Mouse (Mus musculus) midbrain, embryonic 10.5 days (tissue): Measurements from ENCODE around the gene Prkab2. TPM values are rescaled to one million over a fixed set of nuclear protein-coding genes. Genes with fewer than 3 reads are reported as not detected.

Experiments used
- DNase-seq: peaks from one replicate; pipeline ENCODE4 v3.0.0-alpha.2; 2017; ENCODE audit warnings: low spot score
- H3K27ac ChIP-seq: fragments of 300-500 bp; sonication (generic); replicated peaks from 2 replicates; pipeline ENCODE4 v1.5.1; 2016; ENCODE audit warnings: mild to moderate bottlenecking
- H3K27me3 ChIP-seq: fragments of 300-500 bp; sonication (generic); 2 replicates; pipeline ENCODE4 v1.6.1; 2016; ENCODE audit warnings: low read depth, mild to moderate bottlenecking; ENCODE audit not compliant: poor library complexity, severe bottlenecking
- H3K36me3 ChIP-seq: fragments of 300-500 bp; sonication (generic); 2 replicates; pipeline ENCODE4 v1.6.1; 2016; ENCODE audit warnings: mild to moderate bottlenecking, moderate library complexity
- H3K4me1 ChIP-seq: fragments of 300-500 bp; sonication (generic); 2 replicates; pipeline ENCODE4 v1.6.1; 2016
- H3K4me3 ChIP-seq: fragments of 300-500 bp; sonication (generic); 2 replicates; pipeline ENCODE4 v1.5.1; 2016; ENCODE audit warnings: mild to moderate bottlenecking, moderate library complexity
- H3K9me3 ChIP-seq: fragments of 300-500 bp; sonication (generic); replicated peaks from 2 replicates; pipeline ENCODE4 v1.6.1; 2016; ENCODE audit warnings: mild to moderate bottlenecking
- WGBS: fragments of 180-500 bp; shearing (Covaris S2); methylation state at CpG from one replicate; pipeline ENCODE4 v1.1.7; 2016; 5-methylcytosine and 5-hydroxymethylcytosine counted together
- polyA plus RNA-seq: library from polyadenylated mRNA; unstranded; fragments of >200 nt; fragmentation: Nextera tagmentation; extraction: Ambion mirVana; gene quantifications from 2 replicates; pipeline ENCODE4 v1.2.1, GENCODE M21; 2016

Gene Prkab2
- polyA plus RNA-seq = 7.0 and 8.4 TPM in 2 replicates

DNA sequence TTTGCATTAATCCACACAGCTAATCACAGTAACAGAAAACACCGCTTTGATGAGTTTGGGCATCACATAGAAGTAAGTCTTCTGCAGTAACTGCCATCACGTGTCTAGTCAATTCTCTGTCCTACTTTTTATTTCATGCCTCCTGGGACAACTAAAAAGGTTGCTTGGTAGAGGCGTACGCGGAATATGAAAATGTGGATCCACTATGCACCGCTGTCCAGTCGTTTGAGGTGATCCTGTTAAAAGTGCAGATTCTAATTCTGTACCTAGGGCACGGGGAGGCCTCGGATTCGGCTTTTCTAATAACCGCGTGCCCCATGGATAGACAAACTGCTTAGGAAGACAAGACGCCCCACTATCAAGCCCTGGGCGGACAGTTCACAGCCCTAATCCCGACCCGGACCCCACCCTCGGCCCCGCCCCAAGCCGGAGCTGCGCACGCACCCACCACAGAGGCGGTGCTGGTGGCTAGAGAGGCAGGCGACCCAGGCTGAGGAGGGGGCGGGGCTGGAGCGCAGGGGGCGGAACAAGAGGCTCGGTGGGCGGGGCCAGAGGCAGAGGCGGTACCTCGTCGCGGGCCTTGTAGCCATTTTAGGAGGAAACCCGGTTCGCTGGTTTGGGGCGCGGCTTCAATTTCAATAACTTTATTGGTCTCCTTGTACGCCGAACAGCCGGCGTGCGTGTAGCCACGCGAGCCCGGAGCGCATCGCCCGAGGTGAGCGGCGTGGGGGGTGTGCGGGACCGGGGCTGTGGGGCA is at the start of gene Prkab2:
Prkab2 (plus strand) TSS at position 539 of the 757 bp plus-strand sequence.
- no peaks in the 10 kb centered on the region for H3K27me3 ChIP-seq
- peaks cover 8% of the 10 kb centered on the region for H3K36me3 ChIP-seq
- H3K27ac ChIP-seq = peak within 1 kb of the TSS; percentile 92
- DNase-seq = peak; percentile 100
- peak within 1 kb of the TSS; percentile 92 for H3K4me3 ChIP-seq
- no peaks in the 10 kb centered on the region for H3K9me3 ChIP-seq
- WGBS = 2% methylated on average over 49 of the region's 51 CpGs
- peaks cover 17% of the 10 kb centered on the region for H3K4me1 ChIP-seq

DNA sequence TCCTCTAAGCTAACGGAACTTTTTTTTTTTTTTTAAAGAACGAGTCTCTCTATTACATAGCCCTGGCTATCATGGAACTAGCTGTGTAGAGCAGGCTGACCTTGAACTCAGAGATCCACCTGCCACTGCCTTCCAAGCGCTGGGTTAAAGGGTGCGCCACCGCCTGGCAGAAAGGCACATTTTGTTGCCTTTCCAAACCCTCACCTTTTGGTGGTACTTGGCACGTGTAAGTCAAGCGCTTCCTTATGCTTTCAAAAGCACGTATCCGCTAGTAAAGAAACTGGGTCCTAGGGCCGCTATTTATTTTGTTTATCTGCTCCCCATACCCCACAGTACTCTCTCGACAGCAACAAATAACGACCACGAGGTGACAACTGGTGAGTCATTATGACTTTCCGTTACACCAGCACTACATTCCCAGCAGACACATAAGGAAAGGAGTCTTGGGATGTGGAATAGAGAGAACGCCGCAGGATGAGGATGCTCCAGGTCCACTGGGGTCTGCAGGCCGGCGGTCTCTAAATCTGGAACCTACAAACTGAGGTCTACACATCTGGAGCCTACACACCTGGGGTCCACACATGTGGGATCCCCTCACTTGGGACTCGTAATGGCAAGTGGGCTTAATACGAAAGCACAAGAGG is 48.7 kb upstream of the Prkab2 start:
- H3K27ac ChIP-seq = peak overlapping the region; percentile 99
- DNase-seq = no peak
- peaks cover 14% of the 10 kb centered on the region; the same call in 1 of the 2 replicates for H3K4me1 ChIP-seq
- peak overlapping the region; percentile 90 for H3K4me3 ChIP-seq
- H3K9me3 ChIP-seq = no peaks in the 10 kb centered on the region
- H3K36me3 ChIP-seq = no peaks in the 10 kb centered on the region
- WGBS = 5% methylated on average over 20 of the region's 20 CpGs
- H3K27me3 ChIP-seq = no peaks in the 10 kb centered on the region; the same call in 1 of the 2 replicates

DNA sequence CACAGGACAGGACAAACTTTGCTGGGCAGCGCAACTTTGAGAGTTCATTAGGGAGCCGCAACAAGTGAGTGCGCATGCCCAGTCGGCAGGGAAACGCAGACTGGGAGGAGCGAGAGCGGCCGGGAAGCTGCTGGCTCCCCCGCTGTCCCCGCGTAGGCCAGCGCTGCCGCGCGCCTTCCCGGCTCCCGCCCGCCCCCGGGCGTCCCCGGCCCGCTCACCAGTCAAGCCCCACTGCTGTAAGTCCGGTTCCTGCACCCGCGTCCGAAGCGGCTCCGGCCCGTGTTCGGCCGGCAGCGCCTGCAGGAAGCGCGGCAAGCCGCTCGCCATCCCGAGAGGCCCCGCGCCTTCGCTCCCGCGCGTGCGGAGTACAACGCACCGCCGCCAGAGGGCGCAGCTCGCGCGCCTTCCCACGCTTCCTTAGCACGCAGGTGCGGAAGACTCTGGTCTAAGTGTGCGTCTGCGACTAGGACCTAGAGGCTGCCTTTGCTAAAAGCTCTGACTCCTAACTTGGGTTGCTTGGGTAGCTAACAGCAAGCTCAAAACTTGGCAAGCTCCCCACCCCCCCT is 48.1 kb upstream of the Prkab2 start, which contains the start of gene Chd1l:
Chd1l (minus strand) TSS at position 359 of the 566 bp plus-strand sequence.
- WGBS = under 1% methylated on average over 56 of the region's 56 CpGs

DNA sequence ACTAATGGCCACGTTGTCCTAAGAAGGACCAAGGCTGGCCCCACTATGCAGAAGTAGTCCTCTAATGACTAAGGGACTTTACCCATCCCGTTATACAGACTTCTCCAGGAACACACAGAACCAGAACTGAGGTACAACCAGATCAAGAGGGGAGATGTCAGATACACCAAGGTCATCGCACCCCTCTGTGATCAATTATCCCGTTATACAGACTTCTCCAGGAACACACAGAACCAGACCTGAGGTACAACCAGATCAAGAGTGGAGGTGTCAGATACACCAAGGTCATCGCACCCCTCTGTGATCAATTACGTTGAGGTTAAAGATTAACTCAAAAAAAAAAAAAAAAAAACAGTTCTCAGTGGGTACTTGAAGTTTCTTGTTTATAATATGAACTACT is 47.0 kb upstream of the Prkab2 start:
- H3K4me3 ChIP-seq = no peak overlapping the region
- no peaks in the 10 kb centered on the region for H3K36me3 ChIP-seq
- H3K27me3 ChIP-seq = no peaks in the 10 kb centered on the region; the same call in 1 of the 2 replicates
- no peak for DNase-seq
- WGBS = 89% methylated on average over 6 of the region's 6 CpGs
- H3K4me1 ChIP-seq = peaks cover 14% of the 10 kb centered on the region; the same call in 1 of the 2 replicates
- no peaks in the 10 kb centered on the region for H3K9me3 ChIP-seq
- H3K27ac ChIP-seq = no peak overlapping the region

More for the DNA sequence above, 48.1 kb upstream of the Prkab2 start, which contains the start of gene Chd1l:
- no peaks in the 10 kb centered on the region; the same call in 1 of the 2 replicates for H3K27me3 ChIP-seq
- H3K27ac ChIP-seq = peak within 1 kb of the TSS; percentile 99
- no peaks in the 10 kb centered on the region for H3K36me3 ChIP-seq
- peaks cover 14% of the 10 kb centered on the region; the same call in 1 of the 2 replicates for H3K4me1 ChIP-seq
- peak within 1 kb of the TSS; percentile 90 for H3K4me3 ChIP-seq
- peak; percentile 94 for DNase-seq
- no peaks in the 10 kb centered on the region for H3K9me3 ChIP-seq

DNA sequence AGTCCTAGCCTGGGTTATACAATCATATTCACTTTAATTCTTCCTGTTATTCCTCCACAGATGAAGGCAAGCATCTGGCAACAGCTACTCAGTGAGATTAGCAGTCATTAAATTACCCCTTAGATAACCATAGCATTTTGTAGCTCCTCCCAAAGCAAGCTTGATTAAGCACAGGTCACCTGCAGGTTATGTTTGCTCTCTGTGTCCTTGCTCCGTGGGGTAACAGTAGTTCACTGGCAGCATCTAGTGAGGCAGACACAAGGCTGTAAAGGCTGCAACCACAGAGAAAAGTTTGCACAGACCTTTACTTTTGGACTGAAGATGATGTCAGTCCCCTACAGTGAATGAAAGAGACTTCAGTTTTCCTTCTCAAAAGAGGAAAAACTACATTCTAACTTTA is 42.8 kb upstream of the Prkab2 start:
- Histone ChIP-seq H3K4me3 (no peak overlapping the region), H3K36me3 (no peaks in the 10 kb centered on the region), H3K4me1 (peaks cover 4% of the 10 kb centered on the region; the same call in 1 of the 2 replicates), H3K27me3 (no peaks in the 10 kb centered on the region; the same call in 1 of the 2 replicates), H3K27ac (no peak overlapping the region), H3K9me3 (no peaks in the 10 kb centered on the region)
- no peak for DNase-seq
- WGBS = 44% methylated on average over 1 of the region's 1 CpGs

DNA sequence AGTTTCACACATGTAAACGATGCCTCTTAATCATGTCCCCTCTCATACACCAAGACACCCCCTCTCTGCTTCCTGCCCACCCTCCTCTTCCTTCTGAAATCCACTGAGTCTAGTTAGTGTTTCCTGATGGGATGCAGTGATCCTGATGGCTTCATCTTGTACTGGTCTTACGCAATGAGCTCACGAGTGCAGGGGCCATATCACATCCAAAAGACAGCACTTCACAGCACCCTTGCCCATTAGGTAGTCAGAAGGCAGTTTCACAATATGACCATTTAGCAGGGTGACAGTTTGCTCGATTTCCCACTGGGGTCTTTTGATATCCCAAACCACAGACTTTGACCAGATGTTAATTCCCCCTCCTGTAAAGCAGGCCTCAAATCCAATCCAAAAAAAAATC is 42.1 kb upstream of the Prkab2 start:
- 89% methylated on average over 4 of the region's 4 CpGs for WGBS
- DNase-seq = no peak
- Histone ChIP-seq H3K4me1 (no peaks in the 10 kb centered on the region), H3K4me3 (no peak overlapping the region), H3K9me3 (no peaks in the 10 kb centered on the region), H3K27ac (no peak overlapping the region), H3K27me3 (no peaks in the 10 kb centered on the region; the same call in 1 of the 2 replicates), H3K36me3 (no peaks in the 10 kb centered on the region)

DNA sequence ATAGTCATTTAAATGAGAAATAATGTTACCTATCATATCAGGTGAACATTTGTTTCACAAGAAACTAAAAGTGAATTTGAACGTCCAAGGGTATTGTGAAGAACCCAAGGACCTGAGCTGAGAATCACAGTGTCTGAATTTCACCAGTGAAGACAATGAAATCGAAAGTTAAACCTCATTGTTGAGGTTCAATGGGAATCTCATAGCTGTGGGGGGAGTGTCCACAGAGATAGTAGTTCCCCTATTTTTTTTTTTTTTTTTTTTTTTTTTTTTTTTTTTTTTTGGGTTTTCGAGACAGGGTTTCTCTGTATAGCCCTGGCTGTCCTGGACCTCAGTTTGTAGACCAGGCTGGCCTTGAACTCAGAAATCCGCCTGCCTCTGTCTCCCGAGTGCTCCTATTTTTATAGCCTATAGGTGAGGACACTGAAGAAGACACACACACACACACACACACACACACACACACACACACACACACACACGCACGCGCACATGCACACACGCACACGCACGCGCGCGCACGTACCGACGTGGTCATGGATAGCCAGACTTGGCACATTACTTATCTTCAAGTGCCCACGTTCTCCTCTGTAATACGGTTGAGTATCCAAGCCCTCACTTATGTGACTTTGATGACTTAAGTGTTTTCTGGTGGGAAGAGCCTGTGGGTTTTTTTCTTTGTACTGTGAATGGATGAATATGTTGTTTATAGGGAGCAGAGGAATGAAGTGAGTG is 40.7 kb upstream of the Prkab2 start:
- no peak overlapping the region for H3K27ac ChIP-seq
- DNase-seq = no peak

DNA sequence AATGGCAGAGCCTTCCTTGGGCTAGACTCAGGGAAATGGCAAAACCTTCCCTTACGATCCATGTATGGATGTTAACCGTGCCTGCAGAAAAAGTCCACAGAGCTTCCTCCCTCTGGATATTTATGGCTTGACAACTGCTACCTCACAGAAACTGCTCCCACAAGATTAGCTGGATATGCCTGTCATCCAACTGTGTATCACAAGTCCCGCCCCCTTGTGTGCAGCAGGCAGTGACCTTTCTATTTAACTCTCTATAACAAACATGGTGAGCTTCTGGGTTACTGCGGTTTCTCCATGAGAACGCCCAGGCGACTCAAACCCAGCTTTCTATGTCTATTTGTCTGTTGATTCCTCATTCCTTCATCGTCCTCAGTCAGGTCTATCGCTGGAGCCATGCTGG is 40.1 kb upstream of the Prkab2 start:
- 90% methylated on average over 8 of the region's 8 CpGs for WGBS
- Histone ChIP-seq H3K9me3 (no peaks in the 10 kb centered on the region), H3K4me3 (no peak overlapping the region), H3K27ac (no peak overlapping the region), H3K4me1 (no peaks in the 10 kb centered on the region), H3K27me3 (no peaks in the 10 kb centered on the region), H3K36me3 (no peaks in the 10 kb centered on the region)
- no peak for DNase-seq

More for the DNA sequence above, 40.7 kb upstream of the Prkab2 start:
- WGBS = 97% methylated on average over 19 of the region's 19 CpGs
- Histone ChIP-seq H3K4me3 (no peak overlapping the region), H3K4me1 (no peaks in the 10 kb centered on the region), H3K36me3 (no peaks in the 10 kb centered on the region), H3K9me3 (no peaks in the 10 kb centered on the region), H3K27me3 (no peaks in the 10 kb centered on the region; the same call in 1 of the 2 replicates)

DNA sequence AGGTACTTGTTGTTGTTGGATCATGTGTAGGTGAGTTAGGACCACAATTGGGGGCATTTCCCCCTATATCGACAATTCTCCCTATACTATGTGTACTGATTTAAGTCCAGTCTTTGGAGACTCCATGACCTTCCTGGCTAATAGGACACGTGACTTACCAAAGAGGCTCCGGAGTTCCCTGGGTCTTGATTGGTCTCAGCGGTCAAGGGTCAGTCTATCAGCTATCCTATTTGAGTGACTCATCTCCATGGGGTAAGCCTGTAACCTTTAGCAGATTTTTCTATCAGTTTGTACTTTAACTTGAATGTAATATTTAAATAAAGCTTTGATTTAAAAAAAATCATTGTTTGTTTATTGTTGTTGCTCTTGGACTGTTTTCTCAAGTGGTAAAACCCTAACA is 37.3 kb upstream of the Prkab2 start:
- H3K36me3 ChIP-seq = no peaks in the 10 kb centered on the region
- DNase-seq = no peak
- no peaks in the 10 kb centered on the region for H3K9me3 ChIP-seq
- H3K4me1 ChIP-seq = no peaks in the 10 kb centered on the region
- H3K4me3 ChIP-seq = no peak overlapping the region
- H3K27ac ChIP-seq = no peak overlapping the region
- no peaks in the 10 kb centered on the region for H3K27me3 ChIP-seq
- 87% methylated on average over 4 of the region's 4 CpGs for WGBS

DNA sequence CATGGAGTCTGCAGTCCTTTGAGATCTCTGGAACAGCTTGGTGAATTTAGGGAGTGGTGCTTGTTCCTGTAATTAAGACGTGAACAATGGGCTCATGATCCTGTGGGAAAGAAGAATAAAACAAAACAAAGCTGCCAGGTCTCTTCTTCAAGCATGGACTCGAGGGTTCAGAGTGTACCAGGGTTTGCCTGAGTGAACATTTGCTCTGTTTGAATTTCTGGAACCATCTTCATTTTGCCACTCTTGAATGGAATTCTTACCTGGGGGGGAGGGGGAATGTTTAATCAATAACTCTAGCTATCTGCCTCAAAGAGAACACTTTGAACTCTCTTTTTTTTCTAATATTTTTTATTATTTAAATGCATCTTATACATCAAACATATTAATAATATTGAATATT is 33.4 kb upstream of the Prkab2 start:
- H3K4me3 ChIP-seq = no peak overlapping the region
- WGBS = 37% methylated on average over 2 of the region's 2 CpGs
- no peaks in the 10 kb centered on the region for H3K9me3 ChIP-seq
- no peaks in the 10 kb centered on the region for H3K36me3 ChIP-seq
- H3K27ac ChIP-seq = no peak overlapping the region
- DNase-seq = no peak
- H3K4me1 ChIP-seq = peaks cover 9% of the 10 kb centered on the region
- 0 out of 2 replicates have a peak, but pooled peaks cover 3% of the 10 kb centered on the region for H3K27me3 ChIP-seq

DNA sequence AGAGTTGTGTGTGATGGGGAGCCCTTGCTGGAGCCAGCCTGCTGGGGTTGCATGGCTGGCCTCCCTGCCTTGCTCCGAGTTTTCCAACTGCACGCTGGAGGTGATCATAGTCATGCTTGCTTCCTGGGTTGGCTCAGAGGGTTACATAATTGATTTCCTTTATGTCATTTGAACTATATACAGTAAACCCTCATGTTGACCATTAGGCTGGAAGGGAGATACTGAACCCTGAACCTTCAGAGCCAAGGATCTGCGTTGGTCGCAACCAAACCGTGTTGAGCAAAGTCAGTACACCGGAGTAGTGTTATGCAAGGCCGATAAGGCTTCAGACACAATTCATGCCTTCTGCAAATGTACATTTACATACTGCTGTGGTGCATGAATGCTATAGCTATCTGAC is 30.1 kb upstream of the Prkab2 start:
- DNase-seq = no peak
- Histone ChIP-seq H3K27ac (no peak overlapping the region), H3K27me3 (peaks cover 8% of the 10 kb centered on the region; the same call in 1 of the 2 replicates), H3K4me3 (peak overlapping the region; percentile 50; the same call in 1 of the 2 replicates), H3K4me1 (peaks cover 9% of the 10 kb centered on the region), H3K9me3 (no peaks in the 10 kb centered on the region), H3K36me3 (no peaks in the 10 kb centered on the region)
- WGBS = 80% methylated on average over 7 of the region's 7 CpGs

DNA sequence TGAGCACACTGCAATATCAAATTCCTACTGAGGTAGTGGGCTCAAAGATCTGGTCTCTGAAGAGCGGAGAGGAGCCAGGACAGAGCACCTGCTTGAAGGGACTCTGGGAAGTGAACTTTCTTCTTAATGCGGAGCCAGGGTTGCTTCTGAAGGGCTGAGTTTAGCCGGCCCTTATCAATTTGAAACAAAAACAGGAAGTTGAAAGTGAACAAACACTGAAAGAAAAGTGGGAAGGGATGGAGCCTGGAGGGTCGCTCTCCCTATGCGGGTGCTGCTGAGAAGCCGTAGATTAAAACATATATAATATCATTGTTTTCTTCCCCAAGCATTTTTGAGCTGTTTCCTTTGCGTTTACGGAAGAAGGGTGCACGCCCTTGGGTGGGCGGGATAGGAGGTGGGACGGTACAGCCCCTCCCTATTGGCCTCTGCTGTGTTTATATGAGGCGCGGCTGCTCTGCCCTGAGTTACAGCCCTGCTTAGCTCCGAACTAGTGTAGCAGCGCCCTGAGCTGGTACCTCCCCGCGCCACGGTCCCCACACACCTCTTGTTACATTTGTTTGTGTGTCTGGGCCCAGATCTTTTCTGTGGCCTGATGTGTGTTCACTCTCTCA is 29.5 kb upstream of the Prkab2 start, which contains the start of gene Fmo5:
Fmo5 (plus strand) TSS at position 414 of the 611 bp plus-strand sequence.
- H3K4me3 ChIP-seq = peak within 1 kb of the TSS; percentile 50
- DNase-seq = peak; percentile 28
- peak within 1 kb of the TSS; percentile 42; the same call in 1 of the 2 replicates for H3K27ac ChIP-seq
- 5% methylated on average over 18 of the region's 18 CpGs for WGBS
- peaks cover 8% of the 10 kb centered on the region; the same call in 1 of the 2 replicates for H3K27me3 ChIP-seq
- H3K4me1 ChIP-seq = peaks cover 9% of the 10 kb centered on the region
- H3K36me3 ChIP-seq = no peaks in the 10 kb centered on the region
- no peaks in the 10 kb centered on the region for H3K9me3 ChIP-seq
